Mouse (Mus musculus) erythroblast, embryonic 14.5 days (primary cell): ENCODE measurements around the gene Ap1s3.

ENCODE experiments used
- GATA1 ChIP-seq: IDR thresholded peaks from 2 replicates; pipeline ENCODE4 v1.6.1; 2012; ENCODE audit warnings: low read length, inconsistent platforms, mixed read lengths
- TAL1 ChIP-seq: IDR thresholded peaks from 3 replicates; pipeline ENCODE4 v1.6.1; 2012; ENCODE audit warnings: low read length, inconsistent platforms, mixed read lengths

GRCm38 (mm10) chr1:79619434-79619833 lies 52.3 kb downstream of the Ap1s3 start:
- no peak for TF ChIP-seq GATA1
- TF ChIP-seq TAL1 = no peak
